In the genomic region with DNA sequence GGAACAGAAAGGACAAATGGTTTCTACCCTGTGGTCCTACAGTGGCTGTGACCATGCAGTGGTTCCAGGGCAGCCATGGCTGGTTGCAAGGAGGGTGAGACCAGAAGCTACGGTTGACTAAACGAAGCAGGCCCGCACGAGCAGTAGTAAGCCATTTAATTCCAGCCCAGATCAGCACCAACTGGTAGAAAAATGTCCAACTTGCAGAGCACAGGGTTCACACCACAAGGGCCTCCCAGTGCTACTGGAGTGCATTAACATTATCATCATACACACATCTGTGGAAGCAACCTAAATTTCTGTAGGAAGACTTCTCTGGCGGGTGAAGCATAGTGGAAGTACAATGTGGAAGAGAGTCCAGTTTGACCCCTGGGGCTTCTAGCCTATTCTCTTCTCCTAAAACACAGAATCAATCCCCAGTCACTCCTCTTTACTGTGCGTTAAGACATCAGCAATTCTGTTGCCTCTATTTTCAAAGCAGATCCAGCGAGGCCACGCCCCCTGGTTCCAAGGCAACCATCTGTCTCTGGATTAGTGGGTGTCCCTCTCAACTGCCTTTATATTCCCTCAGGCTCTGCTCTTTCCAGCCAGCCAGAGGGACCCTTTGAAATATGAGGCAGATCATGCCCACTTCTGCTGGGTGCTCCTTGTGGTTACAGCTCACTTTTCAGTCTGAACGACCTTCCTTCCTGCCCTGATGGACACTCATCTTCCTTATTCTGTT, we compare ENCODE assay signal across 10 mouse cellular contexts.
A peak's percentile ranks its signal among the peaks of the same experiment; 100 is the strongest.
DNase-seq lines count a peak whose midpoint lies in the region; ATAC-seq and TF ChIP-seq lines count a peak whose summit lies in the region.
"Had no signal": no experiment of that assay in that cellular context is flagged by ENCODE, and none has a peak within 500 bp of the region (broad histone marks: within the 10 kb centered on the region; RNA-seq: fewer than 3 reads in every experiment).

No protein-coding gene starts in this region.

- no peaks in the 10 kb centered on the region for H3K9me3 ChIP-seq in limb, embryonic 11.5 days (ENCODE audit: control insufficient read depth, low read length)
- H3K9me3 ChIP-seq in limb, embryonic 10.5 days (replicated peaks), result no peaks in the 10 kb centered on the region
- no peaks in the 10 kb centered on the region for H3K9me3 ChIP-seq in hindbrain, embryonic 15.5 days
- H3K9me3 ChIP-seq in neural tube, embryonic 13.5 days, result no peaks in the 10 kb centered on the region; the same call in 1 of the 2 replicates

- H3K4me1 ChIP-seq in limb, embryonic 11.5 days (ENCODE audit: control insufficient read depth, insufficient read depth, low read length), result no peaks in the 10 kb centered on the region
- 0 out of 2 replicates have a peak, but pooled peaks cover 3% of the 10 kb centered on the region for H3K4me1 ChIP-seq in limb, embryonic 10.5 days
- 0 out of 2 replicates have a peak, but pooled peaks cover 3% of the 10 kb centered on the region for H3K4me1 ChIP-seq in hindbrain, embryonic 15.5 days (replicated peaks)
- peaks cover 22% of the 10 kb centered on the region for H3K4me1 ChIP-seq in neural tube, embryonic 13.5 days (replicated peaks)
- H3K4me1 ChIP-seq in cerebellum, adult 2 months (ENCODE audit: control insufficient read depth, insufficient read depth, low read length), result no peaks in the 10 kb centered on the region

- TF ChIP-seq POLR2A in cerebellum, adult 2 months (IDR thresholded peaks at IDR 0.05; ENCODE audit: borderline replicate concordance, insufficient read depth, low read length), result no peak

- WGBS in limb, embryonic 11.5 days, result 69% methylated on average over 9 of the region's 9 CpGs
- 68% methylated on average over 9 of the region's 9 CpGs for WGBS in limb, embryonic 10.5 days
- 61% methylated on average over 9 of the region's 9 CpGs for WGBS in hindbrain, embryonic 15.5 days
- WGBS in neural tube, embryonic 13.5 days, result 56% methylated on average over 9 of the region's 9 CpGs
- WGBS in cerebellum, adult 2 months, result 69% methylated on average over 9 of the region's 9 CpGs

- ATAC-seq in limb, embryonic 11.5 days (ENCODE audit: insufficient number of reproducible peaks, low FRiP score, low TSS enrichment, low read depth), result no peak
- ATAC-seq in hindbrain, embryonic 15.5 days (ENCODE audit: low FRiP score, low read depth), result 0 out of 2 replicates have a peak, but pooled peaks have one; percentile 38
- peak; percentile 49; the same call in 1 of the 2 replicates for ATAC-seq in neural tube, embryonic 13.5 days (ENCODE audit: low read depth)

- peaks cover 13% of the 10 kb centered on the region; the same call in 1 of the 2 replicates for H3K36me3 ChIP-seq in limb, embryonic 11.5 days (ENCODE audit: control insufficient read depth, insufficient read depth, low read length)
- peaks cover 94% of the 10 kb centered on the region for H3K36me3 ChIP-seq in limb, embryonic 10.5 days
- H3K36me3 ChIP-seq in hindbrain, embryonic 15.5 days, result peaks cover 13% of the 10 kb centered on the region
- H3K36me3 ChIP-seq in neural tube, embryonic 13.5 days, result peaks cover 47% of the 10 kb centered on the region

- no peak for TF ChIP-seq CTCF in cerebellum, adult 2 months (IDR thresholded peaks at IDR 0.05; ENCODE audit: borderline replicate concordance, insufficient read depth, low read depth, low read length)

- no peaks in the 10 kb centered on the region for H3K27me3 ChIP-seq in limb, embryonic 11.5 days (ENCODE audit: control insufficient read depth, insufficient read depth, low read length)
- H3K27me3 ChIP-seq in limb, embryonic 10.5 days (ENCODE audit: low read depth, poor library complexity, severe bottlenecking), result no peaks in the 10 kb centered on the region
- H3K27me3 ChIP-seq in hindbrain, embryonic 15.5 days, result no peaks in the 10 kb centered on the region
- no peaks in the 10 kb centered on the region for H3K27me3 ChIP-seq in neural tube, embryonic 13.5 days
- H3K27me3 ChIP-seq in cerebellum, adult 2 months (ENCODE audit: control insufficient read depth, insufficient read depth, low read length), result no peaks in the 10 kb centered on the region

- H3K4me2 ChIP-seq in limb, embryonic 11.5 days (ENCODE audit: low read depth, severe bottlenecking), result no peak overlapping the region
- no peak overlapping the region for H3K4me2 ChIP-seq in hindbrain, embryonic 15.5 days
- H3K4me2 ChIP-seq in neural tube, embryonic 13.5 days, result no peak overlapping the region

- H3K4me3 ChIP-seq in limb, embryonic 11.5 days (ENCODE audit: low read depth, low read length), result no peak overlapping the region
- no peak overlapping the region for H3K4me3 ChIP-seq in limb, embryonic 10.5 days
- no peak overlapping the region for H3K4me3 ChIP-seq in hindbrain, embryonic 15.5 days
- no peak overlapping the region for H3K4me3 ChIP-seq in neural tube, embryonic 13.5 days
- H3K4me3 ChIP-seq in cerebellum, adult 2 months (replicated peaks; ENCODE audit: insufficient read depth, low read depth, low read length), result no peak overlapping the region

- no peak overlapping the region for H3K9ac ChIP-seq in limb, embryonic 11.5 days (ENCODE audit: low read length)
- H3K9ac ChIP-seq in hindbrain, embryonic 15.5 days, result no peak overlapping the region
- no peak overlapping the region for H3K9ac ChIP-seq in neural tube, embryonic 13.5 days

- H3K27ac ChIP-seq in limb, embryonic 11.5 days (replicated peaks; ENCODE audit: low read depth, low read length), result no peak overlapping the region
- H3K27ac ChIP-seq in limb, embryonic 10.5 days, result no peak overlapping the region
- no peak overlapping the region for H3K27ac ChIP-seq in hindbrain, embryonic 15.5 days (replicated peaks)
- H3K27ac ChIP-seq in neural tube, embryonic 13.5 days (replicated peaks), result peak overlapping the region; percentile 70
- no peak overlapping the region for H3K27ac ChIP-seq in cerebellum, adult 2 months (ENCODE audit: insufficient read depth, low read length)

- DNase-seq in limb, embryonic 11.5 days (ENCODE audit: low spot score), result peak; percentile 26
- no peak for DNase-seq in limb, embryonic 10.5 days (ENCODE audit: low spot score)
- DNase-seq in embryo, embryonic 11 days, result peak; percentile 59
- DNase-seq in thymus, postnatal 36 days, result no peak
- no peak for DNase-seq in lung, postnatal 14 days
- DNase-seq in cerebellum, adult 2 months, result no peak
- DNase-seq: heart, postnatal 10 days; kidney, postnatal 36 days had no signal

Comparison
In these comparisons a context has a peak if more than half of its experiments do, and no peak if none do; other contexts are left out.
1. DNase-seq: peak in limb, embryonic 11.5 days (single experiment) and embryo, embryonic 11 days (single experiment); none in limb, embryonic 10.5 days (single experiment), thymus, postnatal 36 days (0 of 2), lung, postnatal 14 days (single experiment) and cerebellum, adult 2 months (0 of 2).